Mouse (Mus musculus) heart, embryonic 11.5 days (tissue): ENCODE measurements around the gene Zfp853. TPM values are rescaled to one million over a fixed set of nuclear protein-coding genes. Genes with fewer than 3 reads are reported as not detected.

ENCODE experiments used
- ATAC-seq: fragments of 200-750 bp; cut with Nextera tagmentation; replicated peaks from 2 replicates; pipeline ENCODE4 v1.8.0; 2017; ENCODE audit warnings: moderate library complexity; ENCODE audit not compliant: insufficient number of reproducible peaks, low FRiP score, low TSS enrichment
- H3K27ac ChIP-seq: fragments of 300-500 bp; sonication (generic); 2 replicates; pipeline ENCODE4 v1.5.1; 2014; ENCODE audit warnings: mild to moderate bottlenecking, low read depth, low read length
- H3K27me3 ChIP-seq: fragments of 300-500 bp; sonication (generic); 2 replicates; pipeline ENCODE4 v1.6.1; 2014; ENCODE audit warnings: mild to moderate bottlenecking, low read length, mixed read lengths; ENCODE audit not compliant: control insufficient read depth, insufficient read depth
- H3K36me3 ChIP-seq: fragments of 300-500 bp; sonication (generic); 2 replicates; pipeline ENCODE4 v1.6.1; 2014; ENCODE audit warnings: mild to moderate bottlenecking, low read length, moderate library complexity, mixed read lengths; ENCODE audit not compliant: control insufficient read depth, insufficient read depth
- H3K4me1 ChIP-seq: fragments of 300-500 bp; sonication (generic); 2 replicates; pipeline ENCODE4 v1.6.1; 2014; ENCODE audit warnings: low read length; ENCODE audit not compliant: control insufficient read depth, insufficient read depth
- H3K4me2 ChIP-seq: fragments of 300-500 bp; sonication (generic); 2 replicates; pipeline ENCODE4 v1.6.1; 2014; ENCODE audit warnings: mild to moderate bottlenecking, moderate library complexity
- H3K4me3 ChIP-seq: fragments of 300-500 bp; sonication (generic); 2 replicates; pipeline ENCODE4 v1.5.1; 2014; ENCODE audit warnings: low read depth, low read length
- H3K9ac ChIP-seq: fragments of 300-500 bp; sonication (generic); 2 replicates; pipeline ENCODE4 v1.6.1; 2014; ENCODE audit warnings: mild to moderate bottlenecking, low read depth, low read length, moderate library complexity
- H3K9me3 ChIP-seq: fragments of 300-500 bp; sonication (generic); replicated peaks from 2 replicates; pipeline ENCODE4 v1.6.1; 2016; ENCODE audit warnings: low read length; ENCODE audit not compliant: control insufficient read depth
- WGBS: fragments of 180-500 bp; shearing (Covaris S2); extraction: QIAGEN DNeasy Blood & Tissue Kit; methylation state at CpG from one replicate; pipeline ENCODE4 v1.1.7; 2014; ENCODE audit not compliant: insufficient replicate concordance; 5-methylcytosine and 5-hydroxymethylcytosine counted together
- polyA plus RNA-seq: library from polyadenylated mRNA; unstranded; fragments of >200 nt; fragmentation: Nextera tagmentation; extraction: Ambion mirVana; gene quantifications from 2 replicates; pipeline ENCODE4 v1.2.1, GENCODE M21; 2014

The Zfp853 gene
- polyA plus RNA-seq, 1 experiment from 2014 or later = not detected

DNA sequence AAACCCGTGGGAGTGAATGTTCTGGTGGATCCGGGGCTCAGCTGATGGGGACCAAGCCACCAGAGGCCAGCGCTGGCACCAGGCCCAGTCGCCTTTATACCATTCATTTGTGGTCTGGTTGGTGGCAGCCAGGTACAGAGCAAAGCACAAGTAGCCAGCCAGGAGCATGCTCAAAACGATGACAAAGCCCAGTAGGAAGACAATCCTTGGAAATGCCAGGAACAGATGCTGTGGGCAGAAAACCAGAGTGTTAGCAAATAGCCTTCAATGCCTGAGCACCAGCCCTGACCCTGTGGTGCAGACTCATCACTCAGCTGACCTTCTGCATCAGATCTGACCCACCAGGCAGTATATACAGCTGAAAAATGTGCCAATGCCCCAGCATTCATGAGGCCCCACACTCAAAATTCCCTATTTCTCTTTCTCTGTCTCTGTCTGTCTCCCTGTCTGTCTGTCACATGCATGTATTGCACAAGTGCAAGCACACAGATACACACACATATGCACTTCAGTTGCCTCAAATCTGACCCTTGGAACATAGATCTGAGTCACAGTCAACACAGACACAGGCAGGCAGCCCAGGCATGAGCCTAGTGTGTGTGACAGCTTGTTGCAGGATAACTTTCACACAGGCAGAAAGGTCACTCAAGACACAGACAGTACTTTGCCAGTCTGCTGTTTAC lies 23.3 kb upstream of the Zfp853 start:
- Histone ChIP-seq H3K27me3 (no peaks in the 10 kb centered on the region), H3K9me3 (no peaks in the 10 kb centered on the region), H3K27ac (no peak overlapping the region), H3K4me1 (peaks cover 13% of the 10 kb centered on the region), H3K4me3 (no peak overlapping the region), H3K9ac (no peak overlapping the region), H3K4me2 (no peak overlapping the region; the same call in 1 of the 2 replicates), H3K36me3 (peaks cover 18% of the 10 kb centered on the region; the same call in 1 of the 2 replicates)
- no peak for ATAC-seq
- WGBS = 87% methylated on average over 5 of the region's 5 CpGs

- Histone ChIP-seq H3K4me3 (peak overlapping the region; percentile 75), H3K4me1 (peaks cover 13% of the 10 kb centered on the region), H3K36me3 (peaks cover 23% of the 10 kb centered on the region), H3K4me2 (peak overlapping the region; percentile 92), H3K27me3 (no peaks in the 10 kb centered on the region), H3K27ac (no peak overlapping the region), H3K9me3 (no peaks in the 10 kb centered on the region), H3K9ac (peak overlapping the region; percentile 92)
- ATAC-seq = no peak
- WGBS = 13% methylated on average over 8 of the region's 8 CpGs
These were observed 22.1 kb upstream of the Zfp853 start for GRCm38 (mm10) chr5:143315514-143315888.

GRCm38 (mm10) chr5:143314730-143315513 lies 21.5 kb upstream of the Zfp853 start, which contains the start of gene E130309D02Rik:
E130309D02Rik (minus strand) TSS chr5:143315360.
- peak; percentile 83 for ATAC-seq
- H3K27ac ChIP-seq = peak within 1 kb of the TSS; percentile 88
- peak within 1 kb of the TSS; percentile 75 for H3K4me3 ChIP-seq
- H3K9me3 ChIP-seq = no peaks in the 10 kb centered on the region
- H3K27me3 ChIP-seq = no peaks in the 10 kb centered on the region
- peak within 1 kb of the TSS; percentile 92 for H3K4me2 ChIP-seq
- H3K36me3 ChIP-seq = peaks cover 23% of the 10 kb centered on the region
- H3K4me1 ChIP-seq = peaks cover 13% of the 10 kb centered on the region
- peak within 1 kb of the TSS; percentile 92 for H3K9ac ChIP-seq
- WGBS = under 1% methylated on average over 101 of the region's 101 CpGs

DNA sequence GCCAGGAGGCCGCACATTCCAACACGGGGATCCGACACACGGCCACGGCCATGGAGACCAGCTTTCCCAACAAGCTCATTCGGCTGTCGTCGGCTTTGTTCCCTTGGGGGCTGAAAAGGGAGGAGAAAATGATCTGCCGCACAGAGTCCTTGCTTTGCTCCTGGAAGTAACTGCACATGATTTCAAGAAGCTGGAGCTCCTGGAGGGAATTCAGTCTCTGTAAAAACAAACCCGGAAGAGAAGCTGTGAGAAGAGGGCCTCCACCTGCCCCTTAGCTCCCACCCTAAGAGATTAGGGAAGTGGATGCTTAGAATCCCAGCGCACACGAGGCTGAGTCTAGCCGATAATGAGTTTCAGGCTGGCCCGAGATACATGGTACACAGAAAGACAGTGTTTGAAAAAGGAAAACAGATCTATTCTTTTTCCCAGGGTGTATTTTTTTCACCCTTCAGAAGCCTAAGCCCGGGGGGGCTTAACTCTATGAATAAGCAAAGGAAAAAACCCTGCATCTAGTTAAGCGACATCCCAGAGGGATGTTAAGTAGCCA lies 20.8 kb upstream of the Zfp853 start:
- H3K36me3 ChIP-seq = peaks cover 28% of the 10 kb centered on the region

DNA sequence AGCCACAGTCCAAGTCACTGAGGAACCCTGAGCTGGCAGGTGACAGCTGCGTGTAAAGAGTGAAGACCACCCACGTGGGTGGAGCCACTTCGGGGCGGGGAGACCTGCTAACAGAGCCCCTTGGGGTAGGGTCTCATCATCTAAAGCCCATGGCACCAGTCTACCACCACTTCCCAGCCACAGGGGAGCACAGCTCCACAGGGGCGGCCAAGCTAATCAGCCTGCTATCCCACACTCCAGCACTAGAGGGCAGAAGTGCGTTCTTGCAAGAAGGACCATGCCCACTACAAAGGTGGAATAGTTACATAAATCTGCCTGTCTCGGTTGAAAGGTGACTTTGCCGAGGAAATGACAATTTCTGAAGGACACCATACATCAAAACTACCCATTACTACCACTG lies 18.5 kb upstream of the Zfp853 start:
- peaks cover 13% of the 10 kb centered on the region for H3K4me1 ChIP-seq
- 69% methylated on average over 8 of the region's 8 CpGs for WGBS
- no peak overlapping the region for H3K9ac ChIP-seq
- H3K27me3 ChIP-seq = no peaks in the 10 kb centered on the region
- H3K4me3 ChIP-seq = no peak overlapping the region
- ATAC-seq = no peak
- H3K4me2 ChIP-seq = no peak overlapping the region
- H3K36me3 ChIP-seq = peaks cover 35% of the 10 kb centered on the region
- no peaks in the 10 kb centered on the region for H3K9me3 ChIP-seq
- no peak overlapping the region for H3K27ac ChIP-seq

More for the DNA sequence above, 20.8 kb upstream of the Zfp853 start:
- Histone ChIP-seq H3K9ac (peak overlapping the region; percentile 92), H3K27ac (peak overlapping the region; percentile 88), H3K4me3 (peak overlapping the region; percentile 75), H3K9me3 (no peaks in the 10 kb centered on the region), H3K4me2 (peak overlapping the region; percentile 92), H3K4me1 (peaks cover 13% of the 10 kb centered on the region), H3K27me3 (no peaks in the 10 kb centered on the region)
- 2% methylated on average over 16 of the region's 16 CpGs for WGBS
- ATAC-seq = 0 out of 2 replicates have a peak, but pooled peaks have one; percentile 27

GRCm38 (mm10) chr5:143309916-143310315 lies 16.5 kb upstream of the Zfp853 start:
- WGBS = 96% methylated on average over 7 of the region's 7 CpGs
- ATAC-seq = no peak
- H3K4me3 ChIP-seq = no peak overlapping the region
- H3K36me3 ChIP-seq = peaks cover 52% of the 10 kb centered on the region
- no peaks in the 10 kb centered on the region for H3K9me3 ChIP-seq
- H3K27ac ChIP-seq = no peak overlapping the region
- H3K4me1 ChIP-seq = peaks cover 9% of the 10 kb centered on the region
- H3K4me2 ChIP-seq = no peak overlapping the region
- H3K9ac ChIP-seq = no peak overlapping the region
- no peaks in the 10 kb centered on the region for H3K27me3 ChIP-seq

- no peak overlapping the region for H3K4me2 ChIP-seq
- no peaks in the 10 kb centered on the region for H3K27me3 ChIP-seq
- WGBS = 80% methylated on average over 5 of the region's 5 CpGs
- H3K9ac ChIP-seq = no peak overlapping the region
- no peaks in the 10 kb centered on the region for H3K9me3 ChIP-seq
- no peak overlapping the region for H3K27ac ChIP-seq
- peaks cover 6% of the 10 kb centered on the region for H3K4me1 ChIP-seq
- no peak for ATAC-seq
- peaks cover 58% of the 10 kb centered on the region for H3K36me3 ChIP-seq
- no peak overlapping the region for H3K4me3 ChIP-seq
These were observed 15.4 kb upstream of the Zfp853 start for GRCm38 (mm10) chr5:143308825-143309224.

DNA sequence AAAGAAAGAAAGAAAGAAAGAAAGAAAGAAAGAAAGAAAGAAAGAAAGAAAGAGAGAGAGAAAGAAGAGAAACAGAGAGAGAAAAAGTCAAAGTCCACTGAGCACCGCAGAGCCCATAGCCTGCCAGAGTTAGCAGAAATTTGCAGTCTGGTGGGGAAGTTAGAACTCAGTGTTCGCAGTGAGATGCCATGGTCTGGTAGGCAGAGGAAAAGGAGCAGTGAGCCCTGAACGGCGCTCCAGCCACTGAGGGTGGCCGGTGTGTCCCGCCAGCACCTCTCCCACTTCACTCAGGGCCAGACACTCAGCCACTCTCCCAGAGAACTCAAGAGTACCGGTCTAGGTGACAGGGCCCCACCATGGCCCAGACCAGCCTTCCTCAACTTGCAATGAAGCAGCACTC lies 10.8 kb upstream of the Zfp853 start:
- H3K36me3 ChIP-seq = peaks cover 58% of the 10 kb centered on the region
- H3K27ac ChIP-seq = no peak overlapping the region
- ATAC-seq = no peak
- 85% methylated on average over 7 of the region's 7 CpGs for WGBS
- no peaks in the 10 kb centered on the region for H3K27me3 ChIP-seq
- H3K4me1 ChIP-seq = no peaks in the 10 kb centered on the region
- no peak overlapping the region for H3K4me2 ChIP-seq
- H3K4me3 ChIP-seq = no peak overlapping the region
- H3K9ac ChIP-seq = no peak overlapping the region
- no peaks in the 10 kb centered on the region for H3K9me3 ChIP-seq
